Mouse (Mus musculus): ENCODE measurements around the gene Tmem164. TPM values are rescaled to one million over a fixed set of nuclear protein-coding genes. Genes with fewer than 3 reads are reported as not detected.
A peak's percentile ranks its signal among the peaks of the same experiment; 100 is the strongest.

The Tmem164 gene
- polyA plus RNA-seq, 1 experiment, result 15.9 TPM

DNA sequence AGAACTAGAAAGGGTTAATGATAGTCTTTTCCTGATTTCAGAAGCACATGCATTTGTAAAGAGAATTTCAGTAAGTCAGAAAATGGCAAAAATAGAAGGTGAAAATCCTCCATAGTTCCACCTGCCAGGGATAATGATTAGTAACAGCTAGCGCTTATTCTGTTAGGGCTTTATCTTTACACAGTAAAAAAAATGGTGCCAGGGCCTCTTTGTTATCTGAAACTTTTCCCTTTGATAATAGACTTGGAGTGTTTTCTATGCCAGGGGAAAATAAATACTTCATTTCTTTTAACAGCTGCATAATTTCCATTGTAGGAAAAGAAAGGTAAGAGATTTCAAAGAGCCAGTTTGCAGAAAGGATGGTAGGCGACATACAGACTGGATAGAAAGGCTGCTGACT lies 43.0 kb downstream of the Tmem164 start:
- TF ChIP-seq POLR2A (IDR thresholded peaks at IDR 0.05; ENCODE audit: low read depth, low read length) (no peak), CTCF (conservative IDR thresholded peaks at IDR 0.05; ENCODE audit: insufficient read depth, insufficient read length, low read depth, low read length) (no peak)
- Histone ChIP-seq H3K4me3 (ENCODE audit: insufficient read depth, low read depth, low read length) (no peak overlapping the region), H3K36me3 (ENCODE audit: control insufficient read depth, insufficient read depth, low read length) (no peaks in the 10 kb centered on the region), H3K4me1 (ENCODE audit: control insufficient read depth, insufficient read depth, low read length) (peaks cover 4% of the 10 kb centered on the region; the same call in 1 of the 2 replicates), H3K27ac (ENCODE audit: insufficient read depth, low read depth, low read length) (no peak overlapping the region), H3K27me3 (replicated peaks; ENCODE audit: control insufficient read depth, insufficient read depth, low read length) (no peaks in the 10 kb centered on the region)
- DNase-seq, result no peak
- whole genome bisulfite sequencing, result 95% methylated on average over 2 of the region's 2 CpGs

DNA sequence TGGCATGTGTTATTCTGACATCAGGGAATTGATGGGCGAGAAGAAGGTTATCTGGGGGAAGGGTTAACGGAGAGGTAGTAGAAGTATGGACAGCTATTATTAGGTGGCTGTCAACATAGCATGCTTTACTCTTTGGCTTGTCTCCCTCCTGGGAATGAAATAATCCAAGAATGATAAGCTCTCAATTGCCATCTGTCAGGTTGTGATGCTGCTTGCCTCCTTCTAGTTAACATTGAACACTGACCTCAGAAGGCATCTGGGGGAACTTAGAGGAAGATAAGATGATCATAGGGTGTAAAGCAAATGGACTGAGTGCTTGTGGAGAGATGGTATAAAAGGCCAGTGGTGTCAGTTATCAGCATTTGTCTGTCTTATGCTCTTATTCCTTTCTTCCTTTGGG lies 44.4 kb downstream of the Tmem164 start:
- WGBS, result 90% methylated on average over 2 of the region's 2 CpGs
- Histone ChIP-seq H3K4me3 (ENCODE audit: insufficient read depth, low read depth, low read length) (no peak overlapping the region), H3K27ac (ENCODE audit: insufficient read depth, low read depth, low read length) (no peak overlapping the region), H3K4me1 (ENCODE audit: control insufficient read depth, insufficient read depth, low read length) (peaks cover 4% of the 10 kb centered on the region; the same call in 1 of the 2 replicates), H3K36me3 (ENCODE audit: control insufficient read depth, insufficient read depth, low read length) (no peaks in the 10 kb centered on the region), H3K27me3 (replicated peaks; ENCODE audit: control insufficient read depth, insufficient read depth, low read length) (no peaks in the 10 kb centered on the region)
- TF ChIP-seq CTCF (conservative IDR thresholded peaks at IDR 0.05; ENCODE audit: insufficient read depth, insufficient read length, low read depth, low read length) (no peak), POLR2A (IDR thresholded peaks at IDR 0.05; ENCODE audit: low read depth, low read length) (no peak)
- DNase-seq, result no peak

DNA sequence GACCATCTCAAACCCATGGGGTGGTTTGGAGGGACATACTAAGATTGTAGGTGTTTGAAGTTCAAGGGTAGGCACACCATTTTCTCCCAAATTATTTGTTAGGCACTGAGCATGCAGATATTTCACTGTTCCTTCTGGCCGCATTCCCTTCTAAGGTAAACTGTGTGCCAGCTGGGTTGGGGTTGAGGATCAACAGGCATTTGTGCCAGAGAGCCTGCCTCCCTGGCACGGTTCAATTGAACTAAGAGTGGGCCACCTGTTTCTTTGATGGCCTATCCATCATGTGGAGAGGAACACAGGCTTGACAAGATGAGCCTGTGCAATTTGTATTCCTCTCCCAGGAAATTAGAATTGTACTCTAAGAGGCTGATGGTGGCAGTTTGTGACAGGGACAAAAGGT lies 45.1 kb downstream of the Tmem164 start:
- no peak for TF ChIP-seq POLR2A (IDR thresholded peaks at IDR 0.05; ENCODE audit: low read depth, low read length)
- TF ChIP-seq CTCF (conservative IDR thresholded peaks at IDR 0.05; ENCODE audit: insufficient read depth, insufficient read length, low read depth, low read length), result no peak
- Histone ChIP-seq H3K4me1 (ENCODE audit: control insufficient read depth, insufficient read depth, low read length) (peaks cover 4% of the 10 kb centered on the region; the same call in 1 of the 2 replicates), H3K4me3 (ENCODE audit: insufficient read depth, low read depth, low read length) (no peak overlapping the region), H3K27me3 (replicated peaks; ENCODE audit: control insufficient read depth, insufficient read depth, low read length) (no peaks in the 10 kb centered on the region), H3K27ac (ENCODE audit: insufficient read depth, low read depth, low read length) (no peak overlapping the region), H3K36me3 (ENCODE audit: control insufficient read depth, insufficient read depth, low read length) (no peaks in the 10 kb centered on the region)
- DNase-seq, result no peak
- 56% methylated on average over 2 of the region's 2 CpGs for WGBS

DNA sequence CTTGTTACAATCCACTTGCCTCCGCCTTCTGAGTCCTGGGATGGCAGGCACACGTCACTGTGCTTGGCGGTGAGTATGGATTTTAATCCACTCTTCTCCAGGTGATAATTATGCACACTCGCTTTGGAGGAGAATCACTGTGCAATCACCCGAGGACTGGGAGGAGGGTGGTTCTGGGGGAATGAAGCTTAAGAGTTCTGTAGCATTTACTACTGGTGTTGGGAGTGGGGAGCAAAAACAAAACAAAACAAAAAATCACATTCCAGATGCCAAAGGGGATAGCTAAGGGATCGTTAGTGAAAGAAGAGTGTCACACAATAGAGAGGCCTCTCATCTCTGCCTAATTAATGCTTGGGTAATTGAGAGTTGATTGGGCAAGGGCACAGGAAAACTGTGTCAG lies 46.6 kb downstream of the Tmem164 start:
- TF ChIP-seq CTCF (conservative IDR thresholded peaks at IDR 0.05; ENCODE audit: insufficient read depth, insufficient read length, low read depth, low read length), result no peak
- TF ChIP-seq POLR2A (IDR thresholded peaks at IDR 0.05; ENCODE audit: low read depth, low read length), result no peak
- DNase-seq, result no peak
- H3K4me1 ChIP-seq (ENCODE audit: control insufficient read depth, insufficient read depth, low read length), result no peaks in the 10 kb centered on the region; the same call in 1 of the 2 replicates
- H3K4me3 ChIP-seq (ENCODE audit: insufficient read depth, low read depth, low read length), result no peak overlapping the region
- no peaks in the 10 kb centered on the region for H3K36me3 ChIP-seq (ENCODE audit: control insufficient read depth, insufficient read depth, low read length)
- H3K27me3 ChIP-seq (replicated peaks; ENCODE audit: control insufficient read depth, insufficient read depth, low read length), result no peaks in the 10 kb centered on the region
- WGBS, result 61% methylated on average over 6 of the region's 6 CpGs
- no peak overlapping the region for H3K27ac ChIP-seq (ENCODE audit: insufficient read depth, low read depth, low read length)

DNA sequence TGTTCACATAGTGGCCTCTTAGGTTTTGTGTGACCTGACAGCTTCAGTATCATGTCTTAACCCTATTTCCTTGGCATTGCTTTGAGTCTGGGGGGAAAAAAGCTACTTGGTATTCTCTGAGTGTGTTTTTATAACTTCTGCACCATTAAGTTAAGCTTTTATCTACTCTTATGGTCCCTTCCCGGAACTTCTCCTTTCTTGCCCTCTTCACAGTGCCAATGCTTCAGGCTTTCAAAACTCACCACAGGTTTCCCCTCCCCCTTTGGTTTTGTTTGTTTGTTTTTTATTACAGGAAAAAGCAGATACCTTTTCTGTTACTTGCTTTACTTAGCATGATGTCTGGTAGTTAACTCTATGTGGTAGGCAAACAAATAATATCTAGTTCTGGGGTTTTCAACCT lies 47.8 kb downstream of the Tmem164 start:
- TF ChIP-seq POLR2A (IDR thresholded peaks at IDR 0.05; ENCODE audit: low read depth, low read length) (no peak), CTCF (conservative IDR thresholded peaks at IDR 0.05; ENCODE audit: insufficient read depth, insufficient read length, low read depth, low read length) (no peak)
- Histone ChIP-seq H3K4me1 (ENCODE audit: control insufficient read depth, insufficient read depth, low read length) (no peaks in the 10 kb centered on the region; the same call in 1 of the 2 replicates), H3K4me3 (ENCODE audit: insufficient read depth, low read depth, low read length) (no peak overlapping the region), H3K36me3 (ENCODE audit: control insufficient read depth, insufficient read depth, low read length) (no peaks in the 10 kb centered on the region), H3K27me3 (replicated peaks; ENCODE audit: control insufficient read depth, insufficient read depth, low read length) (no peaks in the 10 kb centered on the region), H3K27ac (ENCODE audit: insufficient read depth, low read depth, low read length) (no peak overlapping the region)
- WGBS, result 78% methylated on average over 1 of the region's 1 CpGs
- DNase-seq, result no peak

DNA sequence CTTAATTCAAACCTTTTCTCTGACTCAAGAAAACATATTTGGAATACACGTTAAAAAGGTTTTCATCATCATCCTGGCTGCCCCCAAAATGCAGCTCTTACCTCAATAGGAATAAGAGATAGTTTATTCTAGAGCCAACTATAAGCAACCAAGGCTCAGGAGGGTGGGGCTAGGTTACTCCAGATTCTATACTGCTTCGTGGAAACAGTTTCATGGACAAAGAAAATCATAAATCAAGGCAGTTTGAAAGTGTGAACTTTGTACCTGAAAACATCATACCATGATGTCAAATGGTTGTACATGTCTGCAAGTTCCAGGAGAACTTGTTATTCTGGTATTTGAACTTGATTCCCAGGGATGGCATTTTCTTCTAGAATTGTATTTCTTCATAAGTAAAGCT lies 48.3 kb downstream of the Tmem164 start:
- no peak overlapping the region for H3K4me3 ChIP-seq (ENCODE audit: insufficient read depth, low read depth, low read length)
- 58% methylated on average over 2 of the region's 2 CpGs for WGBS
- H3K27me3 ChIP-seq (replicated peaks; ENCODE audit: control insufficient read depth, insufficient read depth, low read length), result no peaks in the 10 kb centered on the region
- H3K27ac ChIP-seq (ENCODE audit: insufficient read depth, low read depth, low read length), result no peak overlapping the region
- H3K4me1 ChIP-seq (ENCODE audit: control insufficient read depth, insufficient read depth, low read length), result no peaks in the 10 kb centered on the region; the same call in 1 of the 2 replicates
- TF ChIP-seq POLR2A (IDR thresholded peaks at IDR 0.05; ENCODE audit: low read depth, low read length), result no peak
- no peak for TF ChIP-seq CTCF (conservative IDR thresholded peaks at IDR 0.05; ENCODE audit: insufficient read depth, insufficient read length, low read depth, low read length)
- H3K36me3 ChIP-seq (ENCODE audit: control insufficient read depth, insufficient read depth, low read length), result no peaks in the 10 kb centered on the region
- no peak for DNase-seq

DNA sequence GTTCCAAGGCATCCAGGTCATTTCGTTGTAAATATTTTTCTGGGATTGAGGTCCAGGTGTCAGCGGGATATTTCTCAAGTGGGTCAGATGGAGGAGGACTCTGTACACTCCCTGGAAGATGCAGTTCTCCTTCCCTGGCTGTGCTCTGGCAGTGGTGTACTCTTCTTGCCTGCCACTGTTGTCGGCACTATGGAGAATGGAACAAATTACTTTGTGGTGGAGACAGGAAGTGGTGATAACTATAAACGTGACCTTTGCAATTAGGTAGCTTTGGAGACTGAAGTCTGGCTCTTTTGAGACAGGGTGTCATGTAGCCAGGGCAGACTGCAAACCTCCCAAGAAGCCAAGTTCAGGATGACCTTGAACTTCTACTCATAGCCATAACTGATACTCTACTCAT lies 55.9 kb downstream of the Tmem164 start:
- no peaks in the 10 kb centered on the region for H3K27me3 ChIP-seq (replicated peaks; ENCODE audit: control insufficient read depth, insufficient read depth, low read length)
- no peak for DNase-seq
- 58% methylated on average over 4 of the region's 4 CpGs for WGBS
- no peaks in the 10 kb centered on the region for H3K4me1 ChIP-seq (ENCODE audit: control insufficient read depth, insufficient read depth, low read length)
- H3K27ac ChIP-seq (ENCODE audit: insufficient read depth, low read depth, low read length), result no peak overlapping the region
- H3K4me3 ChIP-seq (ENCODE audit: insufficient read depth, low read depth, low read length), result no peak overlapping the region
- H3K36me3 ChIP-seq (ENCODE audit: control insufficient read depth, insufficient read depth, low read length), result no peaks in the 10 kb centered on the region
- no peak for TF ChIP-seq POLR2A (IDR thresholded peaks at IDR 0.05; ENCODE audit: low read depth, low read length)

DNA sequence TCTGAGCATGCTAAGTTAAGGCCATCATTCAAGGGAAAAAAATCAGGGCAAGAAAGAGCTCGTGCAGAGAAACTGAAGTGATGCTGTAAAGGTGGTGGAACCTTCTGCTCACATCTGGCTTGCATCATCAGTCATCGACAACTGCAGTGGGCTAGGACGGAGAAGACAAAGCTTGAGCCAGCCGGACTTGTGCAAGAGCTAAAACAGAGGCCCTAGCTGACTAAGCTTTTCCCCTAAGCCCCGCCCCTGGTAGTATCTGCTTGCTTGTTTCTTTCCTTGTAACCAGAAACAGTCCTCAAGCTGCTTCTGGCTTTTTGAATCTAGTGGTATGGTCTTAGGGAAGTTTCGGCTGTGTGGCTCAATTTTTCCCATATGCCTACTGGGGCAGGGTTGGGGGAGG lies 56.5 kb downstream of the Tmem164 start:
- Histone ChIP-seq H3K4me3 (ENCODE audit: insufficient read depth, low read depth, low read length) (no peak overlapping the region), H3K27ac (ENCODE audit: insufficient read depth, low read depth, low read length) (no peak overlapping the region), H3K36me3 (ENCODE audit: control insufficient read depth, insufficient read depth, low read length) (no peaks in the 10 kb centered on the region), H3K27me3 (replicated peaks; ENCODE audit: control insufficient read depth, insufficient read depth, low read length) (no peaks in the 10 kb centered on the region), H3K4me1 (ENCODE audit: control insufficient read depth, insufficient read depth, low read length) (no peaks in the 10 kb centered on the region)
- peak; percentile 4 for DNase-seq
- TF ChIP-seq POLR2A (IDR thresholded peaks at IDR 0.05; ENCODE audit: low read depth, low read length) (no peak), CTCF (conservative IDR thresholded peaks at IDR 0.05; ENCODE audit: insufficient read depth, insufficient read length, low read depth, low read length) (no peak)
- WGBS, result 65% methylated on average over 6 of the region's 6 CpGs

Data from kidney, adult 2 months (tissue).